Mouse (Mus musculus): ENCODE results near the gene Magi1.

DNA sequence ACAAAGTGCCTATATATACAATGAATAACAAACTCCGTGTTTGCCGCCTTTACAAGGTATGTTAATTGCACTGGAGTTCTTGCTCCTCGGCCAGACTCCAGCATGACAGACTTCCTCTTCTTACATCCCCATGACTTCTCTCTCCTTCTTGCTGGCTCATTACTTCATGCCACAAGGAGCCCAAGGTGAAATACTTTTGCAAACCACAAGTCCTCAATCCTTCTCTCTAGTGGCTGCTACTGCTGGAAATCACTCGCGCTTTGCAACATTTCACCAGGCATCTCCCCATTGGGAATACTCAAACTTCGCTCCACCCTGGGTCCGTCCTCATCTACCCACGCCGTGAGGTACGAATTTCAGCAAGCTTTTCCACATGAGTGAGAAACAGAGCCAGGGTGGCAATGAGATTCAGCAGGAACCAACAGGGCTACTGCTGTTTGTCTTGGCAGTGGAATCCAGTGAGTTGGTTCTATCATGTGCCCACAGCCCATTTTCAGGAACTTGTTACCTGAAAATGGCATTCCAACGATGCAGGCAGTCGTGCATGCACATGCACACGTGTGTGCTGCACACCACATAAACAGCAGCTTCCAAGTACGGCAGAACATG, 88.3 kb downstream of the Magi1 start:
- TF ChIP-seq CTCF (IDR thresholded peaks at IDR 0.05; ENCODE audit: borderline replicate concordance, insufficient read depth, low read length) (no peak), POLR2A (IDR thresholded peaks at IDR 0.05; ENCODE audit: low read depth, low read length) (no peak)
